Mouse (Mus musculus): ENCODE results near the gene Supt4a.
A peak's percentile ranks its signal among the peaks of the same experiment; 100 is the strongest.

The Supt4a gene

DNA sequence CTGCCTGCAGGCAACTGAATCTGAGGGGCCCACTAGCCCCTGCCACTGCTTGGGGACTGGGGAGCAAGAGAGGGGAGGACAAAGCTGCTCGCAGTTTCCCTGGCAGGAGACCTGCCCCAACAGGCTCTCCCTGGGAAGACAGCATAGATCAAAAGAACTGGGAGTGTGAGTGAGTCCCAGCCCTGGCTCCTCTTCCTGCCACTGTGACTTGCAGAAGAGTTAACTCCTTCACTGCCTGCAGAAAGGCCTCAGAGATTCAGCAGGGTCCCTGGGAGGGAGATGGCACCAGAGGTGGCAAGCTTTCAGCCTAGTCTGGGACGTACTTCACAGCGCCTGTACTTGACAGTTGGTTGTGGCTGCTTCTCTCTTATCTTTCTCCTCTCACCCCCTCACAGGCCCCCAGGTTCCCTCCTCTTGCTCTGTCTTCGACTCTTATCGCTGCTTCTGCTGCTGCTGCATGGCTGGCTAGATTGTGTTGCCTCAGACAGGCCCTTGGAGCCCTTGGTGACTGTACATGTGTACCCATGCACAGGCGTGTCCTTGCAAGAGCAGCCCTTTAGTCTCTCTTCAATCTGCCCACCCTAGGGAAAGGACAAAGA, 11.3 kb upstream of the Supt4a start:
- no peak for DNase-seq

DNA sequence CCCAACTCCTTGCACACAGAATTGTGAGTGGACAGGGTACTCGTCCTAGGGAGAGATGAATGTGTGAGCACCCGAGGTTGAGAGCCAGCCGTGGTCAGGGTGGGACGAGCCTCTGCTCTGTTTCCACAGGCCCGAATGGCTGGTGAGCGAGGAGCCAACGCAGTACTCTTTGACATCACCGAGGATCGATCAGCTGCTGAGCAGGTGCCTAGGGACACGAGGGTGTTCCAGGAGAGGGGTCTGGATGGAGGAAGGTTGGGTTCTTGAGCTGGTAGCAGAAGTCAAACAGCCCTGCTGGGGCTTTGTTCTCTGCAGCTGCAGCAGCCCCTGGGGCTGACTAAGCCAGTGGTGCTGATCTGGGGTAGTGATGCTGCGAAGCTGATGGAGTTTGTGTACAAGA, 10.3 kb upstream of the Supt4a start:
- DNase-seq, result no peak

DNA sequence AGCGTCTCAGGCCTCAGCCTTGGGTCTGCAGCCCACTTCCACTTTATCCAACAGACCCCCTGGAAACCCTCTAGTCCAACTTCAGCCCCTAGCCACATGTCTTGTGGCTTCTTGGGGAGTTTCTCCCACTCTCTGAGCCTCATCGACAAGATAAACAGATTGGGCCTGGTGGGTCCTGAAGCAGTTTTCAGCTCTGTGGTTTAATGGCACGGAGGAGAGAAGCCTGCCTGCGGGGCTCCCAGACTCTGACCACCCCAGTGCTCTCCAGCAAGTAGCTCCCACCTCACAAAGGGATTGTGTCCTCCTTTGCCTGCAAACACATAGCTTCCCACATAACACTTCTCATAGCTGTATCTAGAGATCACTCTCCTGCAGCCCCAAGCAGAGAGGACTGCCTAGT, 9.9 kb upstream of the Supt4a start:
- DNase-seq, result no peak

DNA sequence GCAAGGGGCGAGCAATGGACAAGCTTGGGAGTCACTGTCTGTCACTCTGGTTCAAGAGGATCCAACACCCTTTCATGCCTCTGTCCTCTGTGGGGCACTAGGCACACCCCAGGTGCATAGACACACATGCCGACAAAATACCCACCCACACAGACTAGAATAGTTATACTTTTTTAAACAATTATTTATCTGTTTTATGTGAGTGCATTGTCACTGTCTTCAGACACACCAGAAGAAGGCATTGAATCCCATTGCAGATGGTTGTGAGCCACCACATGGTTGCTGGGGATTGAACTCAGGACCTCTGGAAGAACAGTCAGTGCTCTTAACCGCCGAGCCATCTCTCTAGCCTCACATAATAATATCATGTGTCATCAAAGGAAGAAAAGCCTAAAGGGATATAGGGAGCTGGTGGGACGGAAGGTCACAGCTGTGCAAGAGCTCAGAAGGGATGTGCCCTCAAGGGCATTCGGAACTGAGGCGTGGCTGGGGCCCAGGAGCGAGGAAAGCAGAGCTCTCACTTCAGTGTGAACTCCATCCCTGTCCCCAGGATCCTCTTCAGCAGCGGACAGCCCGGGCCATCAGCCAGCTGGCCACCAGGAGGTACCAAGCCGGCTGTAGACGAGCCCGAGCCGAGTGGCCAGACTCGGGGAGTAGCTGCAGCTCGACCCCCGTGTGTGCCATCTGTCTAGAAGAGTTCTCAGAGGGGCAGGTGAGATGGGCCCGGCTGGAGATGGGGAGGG, 8.3 kb upstream of the Supt4a start:
- no peak for DNase-seq

DNA sequence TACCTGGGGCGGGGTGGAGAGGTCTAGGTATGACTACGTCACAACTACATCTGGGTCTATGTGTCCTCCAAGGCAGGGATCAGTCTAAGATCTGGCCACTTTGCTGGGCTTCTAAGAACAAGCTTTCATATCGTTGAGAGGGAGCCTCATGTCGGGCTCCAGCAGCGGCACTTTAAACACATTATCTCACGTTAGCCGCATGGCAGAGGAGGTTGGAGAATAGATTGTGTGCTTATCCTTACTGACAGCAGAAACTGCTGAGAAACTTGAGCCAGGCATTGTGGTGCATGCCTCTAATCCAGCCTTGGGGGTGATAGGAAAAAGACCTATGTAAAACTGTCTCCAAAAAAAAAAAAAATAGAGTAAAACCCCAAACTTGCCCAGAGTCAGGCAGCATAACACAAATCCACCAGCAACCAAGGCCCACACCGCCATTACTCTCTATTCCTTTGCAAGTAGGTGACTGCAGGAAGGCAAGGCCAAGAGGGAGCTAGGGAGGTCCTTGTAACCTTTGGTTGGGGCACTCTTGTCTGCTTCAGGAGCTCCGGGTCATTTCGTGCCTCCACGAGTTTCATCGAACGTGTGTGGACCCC, 7.7 kb upstream of the Supt4a start:
- no peak for DNase-seq

DNA sequence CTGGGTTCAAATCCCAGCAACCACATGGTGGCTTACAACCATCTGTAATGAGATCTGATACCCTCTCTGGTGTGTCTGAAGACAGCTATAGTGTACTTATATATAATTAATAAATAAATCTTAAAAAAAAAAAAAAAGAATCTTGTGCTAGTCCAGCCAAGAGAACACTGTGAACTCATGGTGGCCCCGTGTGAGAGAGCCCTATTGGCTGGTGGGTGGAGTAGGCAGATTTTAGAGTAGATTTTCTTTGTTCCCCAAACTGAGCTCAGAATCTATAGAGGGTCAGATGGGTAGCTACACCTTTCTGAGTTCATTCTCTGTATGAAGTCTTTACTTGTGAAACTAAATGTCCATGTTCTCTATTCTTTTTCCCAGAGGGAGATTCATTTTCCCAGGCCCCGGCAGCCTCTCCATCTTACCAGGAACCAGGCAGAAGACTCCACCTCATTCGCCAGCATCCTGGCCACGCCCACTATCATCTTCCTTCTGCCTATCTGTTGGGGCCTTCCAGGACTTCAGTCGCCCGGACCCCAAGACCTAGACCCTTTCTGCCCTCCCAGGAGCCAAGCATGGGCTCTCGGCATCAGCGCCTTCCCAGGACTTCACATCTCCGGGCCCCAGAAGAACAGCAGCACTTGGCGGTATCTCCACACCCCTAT, 6.6 kb upstream of the Supt4a start:
- no peak for DNase-seq

DNA sequence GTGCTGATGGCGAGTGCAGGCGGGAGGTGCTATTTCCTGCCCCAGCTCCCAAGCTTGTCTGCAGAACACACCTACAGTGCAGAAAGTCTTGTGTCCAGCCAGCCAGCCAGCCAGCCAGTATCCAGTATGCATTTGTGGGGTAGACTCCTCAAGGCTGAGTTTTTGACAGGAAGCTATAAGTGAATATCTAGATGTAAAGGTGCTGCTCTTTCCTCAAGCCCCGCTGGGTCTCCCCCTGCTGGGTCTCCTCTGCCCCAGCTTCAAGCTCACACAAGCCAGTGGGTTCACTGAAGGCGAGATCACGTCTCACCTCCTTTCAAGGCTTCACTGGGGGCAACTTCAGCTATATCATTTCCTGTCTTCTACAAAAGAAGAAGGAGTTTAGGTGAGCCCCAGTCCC, 3.0 kb upstream of the Supt4a start:
- DNase-seq, result no peak

DNA sequence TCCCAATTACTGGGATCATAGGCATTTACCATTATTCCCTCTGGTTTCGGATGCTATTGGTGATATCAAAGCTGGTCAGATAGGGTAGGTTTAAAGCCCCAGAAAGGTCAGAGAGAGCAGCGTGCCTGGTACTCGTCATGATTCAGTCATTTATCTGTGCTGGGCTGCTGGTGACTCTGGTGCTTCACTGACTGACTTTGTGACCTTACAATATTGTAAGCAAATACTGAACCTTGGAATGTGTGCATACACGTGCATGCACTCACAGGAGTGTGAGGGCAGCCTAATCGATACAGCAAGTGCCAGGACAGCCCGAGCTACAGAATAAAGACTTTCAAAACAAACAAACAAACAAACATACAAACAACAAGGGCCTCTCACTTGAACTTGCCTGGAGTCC, 1.7 kb upstream of the Supt4a start:
- no peak for DNase-seq

DNA sequence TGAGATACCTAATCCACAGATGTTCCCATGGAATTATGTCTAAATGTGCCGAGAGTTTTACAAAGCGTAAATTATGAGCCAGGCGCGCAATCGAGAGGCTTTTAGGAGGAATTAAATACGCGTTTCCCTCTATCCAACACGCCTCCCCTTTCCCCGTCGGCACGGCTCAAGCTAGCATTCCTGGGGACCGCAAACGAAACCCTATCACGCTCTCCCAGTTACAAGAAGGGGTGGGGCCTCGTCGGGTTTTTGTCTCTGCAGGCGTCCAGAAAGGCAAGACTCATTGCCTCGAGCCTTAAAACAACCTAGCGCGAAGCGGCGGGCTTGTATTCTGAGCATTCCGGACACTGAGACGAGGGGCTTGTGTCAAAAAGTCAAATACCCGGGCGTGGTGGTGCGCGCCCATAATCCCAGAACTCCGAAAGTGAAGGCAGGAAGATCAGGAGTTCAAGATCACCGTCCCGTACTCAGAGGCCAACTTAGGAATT, 661 bp upstream of the Supt4a start:
- peak; percentile 54 for DNase-seq

DNA sequence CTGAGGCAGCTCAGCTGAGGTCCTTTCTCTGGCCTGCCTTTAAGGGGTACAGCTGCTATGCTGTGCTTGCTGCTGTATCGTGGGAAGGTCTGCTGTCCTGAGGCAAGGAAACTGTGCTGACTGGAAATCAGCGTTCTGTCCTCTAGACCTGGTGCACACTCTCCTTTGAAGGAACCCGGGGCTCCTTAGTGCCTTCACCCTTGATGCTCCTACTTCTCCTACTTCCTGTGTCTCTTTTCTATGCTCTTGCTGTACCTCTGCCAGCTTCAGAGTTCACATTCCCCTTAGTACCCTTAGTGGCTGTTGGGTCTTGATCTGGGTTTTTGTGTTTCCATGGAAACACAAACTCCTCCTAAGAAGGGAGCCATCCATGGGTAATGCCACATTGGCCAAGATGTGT, 6.3 kb downstream of the Supt4a start:
- DNase-seq, result no peak

DNA sequence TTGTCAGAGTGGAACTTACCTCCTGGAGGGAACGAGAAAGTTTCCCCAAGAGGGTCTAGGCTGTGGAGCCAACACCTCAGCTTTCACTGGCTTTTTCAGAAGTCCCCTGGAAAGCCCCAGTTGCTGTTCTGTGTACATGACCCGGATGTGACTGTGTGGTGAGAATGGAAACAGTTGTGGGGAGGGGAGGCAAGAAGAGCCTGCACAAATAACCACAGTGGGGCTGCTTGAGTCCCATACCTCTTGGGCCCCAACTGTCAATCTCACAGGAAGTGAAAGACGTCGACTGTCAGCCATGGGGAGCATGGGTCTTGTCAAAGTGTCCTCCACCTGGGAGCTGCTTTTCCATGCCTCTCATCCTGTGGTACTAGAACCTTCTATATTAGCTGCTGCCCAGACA, 7.6 kb downstream of the Supt4a start:
- no peak for DNase-seq

DNA sequence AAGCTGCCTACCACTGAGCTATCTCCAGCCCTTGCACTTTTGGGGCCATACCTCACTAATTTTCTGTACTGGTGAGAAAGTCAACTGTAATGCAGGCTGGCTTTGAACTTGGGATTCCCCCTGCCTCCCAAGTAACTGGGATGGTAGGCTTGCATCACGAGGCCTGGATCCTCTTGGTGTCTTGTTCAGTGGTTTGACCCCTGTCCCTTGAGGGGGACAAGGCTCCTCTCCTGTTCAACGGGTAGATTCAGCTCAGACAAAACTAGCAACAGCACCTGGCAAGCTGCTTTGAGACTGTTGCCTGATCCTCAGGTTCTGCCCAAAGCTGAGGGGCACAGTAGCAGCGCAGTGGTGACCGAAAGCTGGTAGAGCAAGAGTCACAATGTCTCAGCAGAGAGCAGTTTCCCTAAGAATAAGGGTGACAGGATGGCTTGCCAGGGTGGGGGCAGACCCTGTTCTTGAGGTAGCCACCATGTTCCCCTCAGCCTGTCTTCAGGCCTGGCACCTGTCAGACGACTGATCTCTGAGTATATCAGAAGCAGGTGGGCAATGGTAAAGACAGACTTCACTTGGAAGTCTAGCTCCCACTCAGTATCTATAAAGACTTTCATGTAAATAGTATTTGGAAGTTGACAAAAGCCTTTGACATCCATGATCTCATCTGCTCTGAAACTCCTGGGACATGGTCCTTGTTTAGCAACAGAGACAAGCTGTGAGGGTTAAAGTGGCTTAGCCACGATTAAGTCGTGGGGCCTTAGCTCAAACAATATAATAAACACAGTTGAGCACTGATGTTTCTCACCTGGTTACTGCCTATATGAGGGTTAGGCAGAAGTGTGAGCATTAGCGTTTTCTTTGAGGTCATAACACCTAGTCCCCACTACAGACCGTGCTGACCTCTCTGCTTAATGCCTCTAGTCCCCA, 8.5 kb downstream of the Supt4a start:
- no peak for DNase-seq

DNA sequence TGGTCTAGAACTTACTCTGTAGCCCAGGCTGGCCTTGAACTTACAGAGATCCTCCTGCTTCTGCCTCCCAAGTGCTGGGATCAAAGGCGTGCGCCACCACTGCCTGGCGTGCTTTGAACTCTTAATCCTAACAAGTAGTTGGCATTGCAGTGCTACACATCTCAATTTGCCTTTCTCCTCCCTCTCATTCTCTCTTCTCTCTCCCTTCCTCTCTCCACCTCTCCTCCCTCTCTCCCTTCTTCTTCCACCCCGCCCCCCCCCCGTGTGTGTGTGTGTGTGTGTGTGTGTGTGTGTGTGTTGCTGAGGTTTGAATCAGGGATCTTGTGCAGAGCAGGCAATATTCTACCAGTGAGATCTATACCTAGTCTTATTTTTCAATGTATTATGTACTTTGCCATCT, 10.0 kb downstream of the Supt4a start:
- no peak for DNase-seq

DNA sequence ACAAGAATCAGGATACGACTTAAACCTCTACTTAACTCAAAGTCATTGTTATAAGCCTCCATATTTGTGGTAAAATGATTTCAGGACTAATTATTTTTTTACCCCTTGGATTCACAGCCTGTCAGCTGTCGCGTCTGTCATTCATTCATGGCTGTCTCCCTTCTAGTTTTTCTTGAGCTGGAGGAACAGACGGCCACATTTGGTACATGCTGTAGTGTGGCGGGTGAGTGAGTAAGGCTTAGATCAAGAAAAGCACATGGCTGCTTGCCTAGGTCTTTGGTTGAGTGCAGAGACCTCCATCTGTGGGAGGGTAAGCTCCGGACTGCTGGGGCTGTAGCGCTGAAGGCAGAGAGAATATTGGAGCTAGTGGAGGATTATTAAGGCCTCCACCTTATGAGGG, 10.4 kb downstream of the Supt4a start:
- DNase-seq, result no peak

DNA sequence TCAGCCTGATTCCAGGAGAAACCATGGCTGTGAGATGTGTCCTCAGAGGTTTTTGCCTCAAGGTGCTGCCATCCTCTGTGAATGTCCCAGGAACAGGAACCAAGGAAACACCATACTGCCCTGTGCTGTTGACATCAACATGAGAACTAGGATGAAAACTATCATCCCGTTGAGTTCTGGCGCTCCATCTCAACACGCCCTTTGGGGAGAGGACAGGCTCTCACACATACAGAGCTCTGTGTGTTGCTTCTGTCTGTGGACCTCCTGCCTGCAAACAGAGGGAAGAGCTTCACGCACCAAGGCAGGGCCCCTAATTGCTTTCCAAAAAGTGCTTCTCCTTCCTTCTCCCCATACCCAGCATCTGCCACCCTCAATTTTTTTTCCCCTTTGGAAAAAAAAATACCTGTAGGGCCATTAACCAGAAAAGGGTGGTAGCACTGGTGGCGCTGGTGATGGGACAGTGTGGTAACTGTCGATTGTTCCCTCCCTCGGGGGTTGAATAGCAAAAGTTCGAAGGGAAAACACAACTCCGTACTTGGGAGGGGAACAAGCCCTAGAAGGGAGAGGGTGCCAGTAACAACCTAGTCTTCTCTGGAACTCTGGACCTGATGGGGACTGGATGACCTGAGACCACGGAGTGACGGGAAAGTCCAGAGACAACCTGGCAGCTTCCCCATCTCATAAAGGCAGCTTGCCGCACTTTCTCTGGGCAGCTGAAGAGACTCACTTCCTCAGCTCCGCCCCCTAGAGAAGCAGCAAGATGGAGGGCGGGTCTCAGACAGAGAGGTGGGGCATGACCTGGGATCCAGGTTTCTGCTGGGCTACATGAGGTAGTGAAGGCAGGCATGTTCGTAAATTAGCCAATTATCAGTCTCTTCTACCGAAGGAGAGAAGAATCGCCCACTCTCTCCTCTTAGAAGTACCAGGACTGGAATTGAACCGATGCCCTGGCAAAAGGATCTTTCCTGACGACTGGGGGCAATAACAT, 11.1 kb downstream of the Supt4a start:
- DNase-seq, result no peak

DNA sequence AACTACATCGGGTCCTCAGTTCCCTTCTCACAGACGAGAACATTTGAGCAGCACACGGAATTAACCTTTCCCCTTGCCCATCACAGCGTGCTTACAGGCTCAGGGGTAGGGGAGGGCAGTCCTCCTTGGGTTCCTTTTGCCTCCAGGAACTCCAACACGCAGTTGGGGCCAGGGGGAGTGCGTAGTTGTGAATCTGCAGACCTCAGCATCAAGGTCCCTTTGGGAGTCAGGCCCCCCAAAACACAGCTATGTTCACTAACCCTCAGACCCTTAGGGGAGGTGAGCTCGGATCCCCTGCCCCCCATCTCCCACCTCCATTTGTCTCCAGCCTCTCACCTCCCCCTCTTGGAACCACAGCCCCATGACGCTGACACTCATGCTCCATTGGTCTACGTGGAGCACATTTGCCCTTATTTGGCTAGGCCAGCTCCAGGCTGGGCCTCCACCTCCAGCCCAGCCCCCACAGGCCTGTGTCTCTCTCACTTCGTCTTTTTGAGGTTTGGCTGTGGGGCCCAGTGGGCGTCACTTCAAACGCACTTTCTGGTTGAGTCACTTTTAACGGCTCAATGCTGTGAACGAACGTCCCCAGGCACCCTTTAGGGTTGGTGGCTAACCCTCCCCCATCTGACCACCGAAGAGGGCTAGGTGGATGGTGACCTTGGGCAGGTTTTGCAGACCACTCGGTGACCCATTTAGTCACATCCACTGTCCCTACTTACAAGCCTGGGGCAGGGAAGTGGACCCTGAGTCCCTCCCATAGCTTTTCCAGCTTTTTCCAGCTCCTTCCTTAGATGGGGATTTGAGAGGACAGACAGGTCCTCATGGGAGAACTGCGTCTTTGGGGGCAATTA, 12.1 kb downstream of the Supt4a start:
- DNase-seq, result no peak

DNA sequence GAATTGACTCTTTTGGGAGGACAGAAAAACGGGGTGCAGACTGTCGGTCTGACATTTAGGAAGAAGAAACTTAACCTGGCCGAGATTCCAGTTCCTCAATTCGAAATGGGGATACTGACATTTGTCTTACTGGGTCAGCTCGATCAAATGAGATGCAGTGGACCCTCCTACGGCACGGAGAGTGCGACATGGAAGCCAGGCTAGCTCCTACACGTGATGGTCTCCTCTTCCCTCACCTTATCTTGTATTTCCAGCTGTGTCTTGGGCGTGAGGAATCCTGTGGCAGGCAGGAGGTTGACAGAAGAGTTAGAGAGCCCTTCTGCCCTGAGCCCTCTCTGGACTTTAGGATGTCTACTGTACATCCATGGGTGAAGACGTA, 12.7 kb downstream of the Supt4a start:
- DNase-seq, result no peak

DNA sequence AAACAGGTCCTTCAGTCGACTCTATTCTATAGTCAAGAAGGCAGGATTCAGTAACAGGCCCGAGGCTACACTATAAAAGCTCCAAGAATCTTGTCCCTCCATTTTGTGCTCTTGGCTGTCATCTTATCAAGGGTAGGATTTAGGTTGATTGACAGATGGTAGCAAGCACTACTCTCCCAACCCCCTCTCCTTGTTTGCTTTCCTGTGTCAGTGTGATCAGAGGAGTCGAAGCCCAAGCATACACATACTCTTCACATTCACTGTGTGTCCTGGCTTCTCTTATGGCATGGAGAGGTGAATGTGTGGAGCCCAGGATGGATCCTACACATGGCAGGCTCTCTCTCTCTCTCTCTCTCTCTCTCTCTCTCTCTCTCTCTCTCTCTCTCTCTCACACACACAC, 13.2 kb downstream of the Supt4a start:
- no peak for DNase-seq

DNA sequence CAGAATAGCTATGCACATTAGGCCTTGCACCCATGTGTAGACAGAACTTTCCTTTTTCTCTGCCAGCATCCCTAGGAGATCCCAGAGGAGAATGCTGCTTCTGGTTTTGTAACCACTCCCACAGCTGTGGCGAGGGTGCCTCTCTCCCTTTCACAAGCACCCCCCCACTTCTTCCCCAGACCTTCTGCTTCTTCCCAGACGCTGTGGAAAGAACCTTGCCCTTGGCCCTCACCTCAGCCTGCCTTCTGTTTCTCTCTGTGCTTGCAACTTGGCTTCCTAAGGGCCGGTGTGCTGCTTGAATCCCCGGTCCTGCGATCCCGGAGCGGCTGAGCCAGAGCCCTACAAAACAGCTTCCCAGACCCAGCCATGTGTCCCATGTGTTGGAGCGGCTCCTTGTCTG, 13.7 kb downstream of the Supt4a start:
- DNase-seq, result no peak

DNA sequence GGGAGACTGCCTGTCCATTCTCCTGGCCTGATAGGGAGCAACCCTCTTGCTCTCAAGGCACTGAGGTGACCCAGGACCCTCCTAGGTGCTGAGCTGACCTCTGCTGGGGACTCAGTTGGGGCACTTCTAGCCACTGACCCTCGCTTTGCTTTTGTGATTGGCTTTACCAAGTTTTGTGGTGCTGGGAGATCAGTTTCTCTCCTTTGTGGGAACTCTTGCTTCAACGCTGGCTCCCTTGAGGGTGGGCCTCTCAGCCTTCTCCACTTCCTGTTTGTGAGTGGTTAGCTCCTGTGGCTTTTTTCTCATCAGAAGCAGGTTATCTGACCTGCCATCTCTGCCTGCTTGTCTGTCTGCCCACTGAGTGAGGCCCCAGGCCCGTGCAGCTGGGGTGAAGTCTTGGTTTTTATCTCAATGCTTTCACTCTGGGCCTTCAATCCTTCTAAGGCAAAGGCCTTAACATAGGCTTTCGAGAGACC, 14.2 kb downstream of the Supt4a start:
- DNase-seq, result no peak
